Mouse (Mus musculus) B cell, adult 2 months (primary cell): ENCODE measurements around the gene Nfib.

Source experiments
- DNase-seq, 2 experiments: peaks; one replicate each; pipeline ENCODE4 v3.0.0; 2022

The Nfib gene

GRCm38 (mm10) chr4:82455617-82456322 is 249.8 kb downstream of the Nfib start:
- DNase-seq: no peak

- no peak for DNase-seq
Observed at GRCm38 (mm10) chr4:82454989-82455388, 250.6 kb downstream of the Nfib start.

- DNase-seq: no peak
Observed at GRCm38 (mm10) chr4:82453341-82453740, 252.2 kb downstream of the Nfib start.

- DNase-seq: no peak
Observed at GRCm38 (mm10) chr4:82452905-82453304, 252.6 kb downstream of the Nfib start.

DNA sequence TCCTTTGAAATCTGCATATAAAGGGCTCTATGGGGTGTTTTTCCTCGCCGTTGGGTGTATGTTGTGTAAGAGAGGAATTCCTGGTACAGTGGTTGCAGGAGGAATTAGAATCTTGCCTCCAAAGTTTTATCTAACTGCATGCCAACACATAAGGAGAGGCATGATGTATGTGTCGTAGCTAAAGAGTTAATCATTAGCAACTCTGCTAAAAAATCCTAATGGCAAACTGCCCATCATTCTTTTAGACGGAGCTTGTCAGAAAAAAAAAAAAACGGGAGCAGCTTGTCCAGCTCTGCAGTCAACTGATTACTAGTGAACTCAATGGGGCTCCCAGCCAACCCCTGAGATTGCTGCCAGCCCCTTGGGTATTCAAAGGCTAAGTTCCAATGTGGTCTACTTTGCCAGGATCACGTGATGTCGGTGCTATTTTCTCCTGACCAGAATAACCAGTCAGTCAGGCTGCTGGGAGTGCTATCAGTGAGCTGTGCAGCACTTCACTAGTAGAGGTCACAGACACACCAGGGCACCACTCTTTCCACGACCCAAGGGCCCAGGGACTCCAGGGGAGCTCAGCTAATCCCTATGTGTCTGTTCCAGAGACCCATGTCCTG is 258.4 kb downstream of the Nfib start:
- no peak for DNase-seq

- no peak for DNase-seq
Observed at GRCm38 (mm10) chr4:82444078-82444477, 261.5 kb downstream of the Nfib start.

DNA sequence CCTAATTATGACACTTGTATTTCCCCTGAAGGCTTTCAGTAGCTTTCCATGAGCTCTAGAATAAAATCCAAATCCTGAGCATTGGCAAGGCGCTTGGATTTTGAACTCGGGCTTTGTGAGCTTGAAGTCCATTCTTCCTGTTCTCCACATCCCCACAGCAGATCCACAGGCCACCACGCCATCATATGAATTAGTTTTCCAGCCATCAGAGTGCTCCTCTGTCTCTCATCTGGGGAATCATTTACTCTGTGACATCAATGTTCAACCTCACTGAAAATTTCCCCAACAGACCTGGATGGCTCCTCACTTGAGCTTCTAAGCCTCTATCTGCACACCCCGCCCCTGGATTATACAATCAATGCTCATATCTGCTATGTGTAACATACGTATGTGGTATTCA is 262.1 kb downstream of the Nfib start:
- no peak for DNase-seq

GRCm38 (mm10) chr4:82443003-82443402 is 262.5 kb downstream of the Nfib start:
- no peak for DNase-seq

GRCm38 (mm10) chr4:82440606-82441005 is 264.9 kb downstream of the Nfib start:
- no peak for DNase-seq

DNA sequence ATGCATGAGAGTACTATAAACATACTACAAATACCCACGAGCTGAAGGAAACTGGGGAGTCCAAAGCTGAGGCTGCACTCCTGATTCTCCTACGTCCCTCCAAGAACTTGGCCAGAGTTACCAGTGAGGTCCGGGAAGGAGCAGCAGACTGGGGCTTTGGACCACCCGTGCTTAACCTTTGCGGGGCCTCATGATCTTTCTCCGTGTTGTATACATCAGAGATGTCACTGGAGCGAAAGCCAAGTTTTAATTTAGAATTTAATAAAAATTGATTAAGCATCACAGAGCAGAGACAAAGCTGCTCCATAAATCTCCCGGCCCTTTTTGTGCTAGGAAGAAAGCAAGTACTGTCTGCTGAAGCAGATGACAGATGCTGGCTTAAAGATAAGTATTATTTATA is 265.7 kb downstream of the Nfib start:
- DNase-seq: no peak

- DNase-seq: no peak
Observed at GRCm38 (mm10) chr4:82438631-82439030, 266.9 kb downstream of the Nfib start.

DNA sequence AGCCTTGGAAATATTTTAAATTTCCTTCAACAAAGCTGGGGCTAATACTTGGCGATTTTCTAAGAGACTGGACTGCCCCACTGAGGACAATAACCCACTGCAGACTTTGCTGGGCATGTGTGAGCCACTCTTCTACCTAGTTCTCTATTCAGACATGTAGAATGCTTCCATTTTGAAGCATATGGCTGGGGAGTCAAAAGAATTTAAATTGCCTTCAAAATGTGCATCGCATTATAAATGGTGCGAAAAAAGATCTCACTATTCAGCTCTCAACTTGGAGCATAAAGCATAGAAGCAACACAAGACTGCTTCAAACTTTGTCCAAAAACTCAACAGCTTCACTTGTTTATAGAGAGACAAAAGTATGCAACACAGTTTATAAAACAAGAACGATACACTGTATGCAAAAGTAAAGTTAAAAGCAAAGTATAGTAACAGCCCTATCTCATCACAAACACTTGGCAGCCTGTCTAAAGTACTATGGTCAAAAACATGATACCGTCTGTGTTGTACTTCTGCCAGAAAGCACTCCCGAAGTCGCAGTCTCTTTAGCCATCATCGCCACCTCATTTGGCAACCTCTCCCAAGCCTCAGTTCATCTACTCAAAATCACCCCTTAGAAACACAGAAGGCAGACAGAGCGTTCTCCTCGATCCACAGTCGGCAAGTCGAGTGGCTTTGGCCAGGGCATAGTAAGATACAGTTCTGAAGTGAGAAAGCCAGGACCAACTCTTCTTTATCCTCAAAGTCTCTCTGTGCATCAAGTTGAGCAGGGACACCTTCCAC is 267.8 kb downstream of the Nfib start:
- DNase-seq: no peak

DNA sequence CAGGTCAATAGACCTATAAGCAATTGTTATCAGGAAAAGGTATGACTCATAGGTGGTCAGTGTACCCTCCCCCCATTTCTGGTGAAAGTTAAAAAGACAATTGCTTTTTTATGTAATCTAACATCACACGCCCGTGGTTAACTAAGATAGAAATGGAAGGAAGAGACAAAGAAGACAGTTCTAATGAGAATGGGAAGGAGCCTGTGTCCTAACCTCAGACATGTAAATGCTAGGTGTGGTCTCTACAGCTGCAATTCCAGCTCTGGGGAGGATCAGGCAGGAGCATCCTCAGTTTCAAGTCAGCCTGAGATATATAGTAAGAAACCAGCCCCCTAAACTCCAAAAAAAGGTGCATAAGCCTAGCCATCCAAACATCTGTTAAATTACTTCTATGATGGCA is 268.9 kb downstream of the Nfib start:
- no peak for DNase-seq

DNA sequence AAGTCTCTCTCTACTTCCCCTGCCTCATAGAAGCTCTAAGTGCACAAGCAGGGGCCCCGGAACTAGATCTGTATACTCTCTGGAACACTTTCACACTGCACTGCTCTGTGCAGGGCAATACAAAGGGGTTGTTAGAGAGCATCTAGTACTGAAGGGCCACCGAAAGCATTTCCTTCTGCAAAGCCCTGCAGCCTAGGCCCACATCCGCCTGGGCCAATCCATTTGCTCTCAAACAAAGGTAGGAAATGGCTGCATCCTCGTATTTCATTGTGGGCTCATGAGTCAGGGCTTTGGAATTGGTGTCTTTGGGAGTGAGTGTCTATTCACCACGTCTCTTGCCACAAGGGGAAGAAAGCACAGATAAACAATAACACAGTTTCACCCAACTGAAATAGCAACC is 269.8 kb downstream of the Nfib start:
- no peak for DNase-seq

DNA sequence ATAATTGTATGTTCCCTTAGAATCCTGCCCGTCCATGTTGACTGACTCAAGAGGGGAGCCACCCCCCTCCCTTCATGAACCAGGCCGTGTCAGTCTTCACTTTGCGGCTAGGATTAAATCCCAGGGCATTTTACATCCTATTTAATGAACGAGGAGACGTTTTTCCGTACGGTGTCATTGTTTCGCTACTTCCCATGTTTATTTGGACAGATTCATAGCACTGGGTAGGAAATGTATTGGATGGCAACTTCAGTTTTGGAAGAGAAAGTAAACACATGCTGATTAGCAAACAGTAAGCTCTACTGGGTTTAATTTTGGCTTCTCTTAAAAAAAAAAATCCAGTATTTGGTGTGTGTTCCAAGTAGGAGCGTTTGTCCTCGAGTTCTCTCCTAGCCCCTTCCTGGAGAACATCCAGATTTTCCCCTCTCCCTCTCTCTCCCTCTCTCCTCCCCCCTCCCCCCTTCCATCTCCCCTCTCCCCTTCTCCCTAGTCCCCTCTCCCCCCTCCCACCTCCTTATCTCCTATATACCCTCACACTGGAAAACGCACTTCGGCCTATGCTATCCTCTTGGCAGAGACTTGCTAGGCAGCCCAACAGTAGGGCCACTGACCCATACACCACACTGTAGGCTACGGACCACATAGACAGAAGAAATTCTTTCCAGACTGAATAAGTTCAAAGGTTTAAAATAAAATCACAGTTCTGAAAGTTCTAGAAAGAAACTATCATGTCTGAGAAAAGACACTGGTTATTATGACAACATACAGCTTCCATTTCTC is 271.4 kb downstream of the Nfib start:
- DNase-seq: no peak

DNA sequence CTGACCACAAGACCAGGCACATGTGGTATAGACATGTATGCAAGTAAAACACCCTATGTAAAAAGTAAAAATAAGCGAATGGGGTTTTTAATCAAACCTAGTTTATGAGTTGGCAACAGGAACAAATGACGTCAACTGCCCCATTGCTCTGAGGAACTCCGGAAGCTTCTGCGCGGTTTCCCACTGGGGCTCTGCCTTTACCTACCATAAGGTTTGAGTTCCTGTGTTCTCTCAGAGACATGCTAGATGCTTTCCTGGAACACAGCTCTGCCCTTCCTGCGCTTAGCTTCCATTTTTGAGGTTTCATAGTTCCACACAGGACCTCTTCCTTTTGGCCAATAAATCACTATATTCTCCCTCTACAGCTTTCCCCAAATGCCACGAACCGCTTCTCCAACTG is 273.7 kb downstream of the Nfib start:
- DNase-seq: no peak

DNA sequence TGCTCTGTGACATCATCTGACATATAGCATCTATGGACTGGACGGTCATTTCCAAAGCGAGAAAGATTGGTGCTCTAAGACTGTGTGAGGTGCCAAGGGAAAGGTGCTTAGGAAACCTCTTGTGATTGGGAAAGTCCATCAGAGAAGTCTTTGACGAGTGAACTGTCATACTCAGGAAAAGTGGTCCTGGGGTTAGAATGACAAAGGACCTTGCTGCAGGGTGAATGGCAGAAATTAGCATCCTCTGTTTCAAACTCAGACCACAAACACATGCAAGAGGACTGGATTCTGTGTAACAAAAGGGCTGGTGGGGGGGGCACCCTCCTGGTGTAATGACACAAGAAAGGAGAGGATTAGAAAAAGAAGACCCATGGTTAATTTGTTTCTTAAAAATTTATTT is 274.7 kb downstream of the Nfib start:
- no peak for DNase-seq

GRCm38 (mm10) chr4:82426224-82426623 is 279.3 kb downstream of the Nfib start:
- DNase-seq: no peak

DNA sequence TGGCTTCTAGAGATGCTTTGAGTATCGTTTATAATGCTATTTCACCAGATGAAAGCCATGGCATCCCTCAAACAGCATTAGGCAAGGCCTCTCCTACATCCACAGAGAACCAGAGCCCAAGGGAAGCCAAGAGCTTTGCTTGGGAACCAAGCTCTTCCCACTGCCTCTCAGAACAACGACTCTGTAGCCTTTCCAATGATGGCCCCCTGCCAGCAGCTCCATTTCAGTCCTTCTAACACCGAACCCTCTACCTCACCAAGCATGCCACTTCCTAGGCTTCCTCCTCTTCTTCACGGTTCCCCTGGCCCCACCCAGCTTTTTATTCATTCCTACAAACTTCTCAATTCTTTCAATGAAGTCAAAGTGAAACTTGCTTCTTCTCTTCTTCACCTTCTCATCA is 287.3 kb downstream of the Nfib start:
- no peak for DNase-seq

- no peak for DNase-seq
Observed at GRCm38 (mm10) chr4:82415817-82416216, 289.7 kb downstream of the Nfib start.

DNA sequence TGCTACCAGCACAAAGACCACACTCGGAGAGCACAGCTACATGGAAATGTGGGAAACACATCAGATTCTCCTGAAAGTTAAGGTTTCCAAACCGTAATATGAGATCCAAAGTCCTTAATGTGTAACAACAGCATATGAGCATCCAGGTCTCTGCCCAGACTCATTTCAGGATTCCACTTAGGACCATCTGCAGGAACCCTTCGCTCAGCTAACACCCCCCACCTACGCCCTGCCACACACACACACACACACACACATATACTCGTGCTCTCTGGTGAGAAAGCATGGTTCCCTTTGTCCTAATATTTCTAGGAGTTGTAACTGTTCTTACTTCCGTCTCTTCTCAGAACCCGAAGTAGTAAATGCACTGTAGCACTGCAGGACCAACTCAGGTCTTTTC is 292.9 kb downstream of the Nfib start:
- DNase-seq: no peak

DNA sequence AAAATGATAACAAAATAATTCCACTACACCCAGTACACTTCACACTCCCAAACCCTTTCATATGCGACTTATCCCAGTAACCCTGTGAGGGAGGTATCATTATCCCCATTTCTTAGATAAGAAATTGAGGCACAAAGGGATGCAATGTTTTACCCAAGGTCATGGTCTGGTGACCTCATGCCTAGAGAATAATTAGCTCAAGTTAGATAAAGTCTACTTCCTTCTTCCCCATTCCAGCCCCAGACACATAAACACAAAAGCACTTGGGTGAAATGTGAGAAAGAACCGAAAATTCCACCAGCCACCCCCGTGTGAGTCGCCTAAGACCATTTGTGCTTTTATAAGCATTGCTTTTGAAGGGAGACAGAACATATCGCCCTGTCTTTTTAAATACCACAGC is 293.6 kb downstream of the Nfib start:
- no peak for DNase-seq
